Mouse (Mus musculus) T-cell, adult 66 days (primary cell): ENCODE measurements around the gene Ctsl. TPM values are rescaled to one million over a fixed set of nuclear protein-coding genes. Genes with fewer than 3 reads are reported as not detected.

Source experiments
- total RNA-seq, 2 experiments: library from RNA; stranded (reverse); gene quantifications; 3 replicates in 1 of 2; 4 replicates in 1 of 2; pipeline ENCODE4 v1.2.4; 2023

Gene Ctsl
- 10 to 100 TPM; 30.1 to 33.5 TPM for total RNA-seq

DNA sequence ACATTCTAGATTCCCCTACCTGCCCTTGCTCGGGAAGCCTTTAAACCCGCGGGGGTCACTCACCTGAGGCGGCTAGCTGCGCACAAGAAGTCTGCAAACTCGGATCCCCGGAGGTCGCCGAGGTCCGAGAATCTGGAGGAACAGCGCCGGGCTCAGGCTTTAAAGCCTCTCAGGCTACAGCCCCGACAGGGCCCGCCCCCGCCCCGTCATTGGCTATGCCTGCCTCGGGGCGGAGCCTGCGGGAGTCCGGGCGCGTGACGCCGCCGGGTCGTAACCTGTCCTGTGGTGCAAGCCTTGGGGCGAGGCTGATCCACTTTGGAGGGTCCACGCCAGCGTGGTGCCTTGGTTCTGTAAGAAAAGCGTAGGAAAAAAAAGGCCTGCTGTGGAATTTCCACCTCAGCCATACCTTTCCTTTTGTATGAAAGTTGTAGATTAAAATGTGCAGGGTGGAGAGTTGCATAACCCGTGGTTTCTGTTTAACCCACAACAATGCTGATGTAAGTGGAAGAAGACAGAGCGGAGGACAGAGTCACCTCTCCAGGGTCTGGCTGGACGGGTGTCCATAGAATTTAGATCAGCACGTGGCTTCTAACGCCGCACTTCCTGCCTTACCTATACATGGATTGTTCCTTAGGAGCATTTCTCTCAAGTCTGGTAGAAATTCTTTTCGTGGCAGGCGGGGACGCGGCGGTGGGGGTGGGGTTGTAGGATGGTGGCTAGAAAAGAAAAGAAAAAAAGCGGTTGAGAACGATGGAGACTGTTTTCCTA is at the start of gene Ctsl:
Gene Ctsl (minus strand): TSS at position 718 of the 768 bp plus-strand sequence.

DNA sequence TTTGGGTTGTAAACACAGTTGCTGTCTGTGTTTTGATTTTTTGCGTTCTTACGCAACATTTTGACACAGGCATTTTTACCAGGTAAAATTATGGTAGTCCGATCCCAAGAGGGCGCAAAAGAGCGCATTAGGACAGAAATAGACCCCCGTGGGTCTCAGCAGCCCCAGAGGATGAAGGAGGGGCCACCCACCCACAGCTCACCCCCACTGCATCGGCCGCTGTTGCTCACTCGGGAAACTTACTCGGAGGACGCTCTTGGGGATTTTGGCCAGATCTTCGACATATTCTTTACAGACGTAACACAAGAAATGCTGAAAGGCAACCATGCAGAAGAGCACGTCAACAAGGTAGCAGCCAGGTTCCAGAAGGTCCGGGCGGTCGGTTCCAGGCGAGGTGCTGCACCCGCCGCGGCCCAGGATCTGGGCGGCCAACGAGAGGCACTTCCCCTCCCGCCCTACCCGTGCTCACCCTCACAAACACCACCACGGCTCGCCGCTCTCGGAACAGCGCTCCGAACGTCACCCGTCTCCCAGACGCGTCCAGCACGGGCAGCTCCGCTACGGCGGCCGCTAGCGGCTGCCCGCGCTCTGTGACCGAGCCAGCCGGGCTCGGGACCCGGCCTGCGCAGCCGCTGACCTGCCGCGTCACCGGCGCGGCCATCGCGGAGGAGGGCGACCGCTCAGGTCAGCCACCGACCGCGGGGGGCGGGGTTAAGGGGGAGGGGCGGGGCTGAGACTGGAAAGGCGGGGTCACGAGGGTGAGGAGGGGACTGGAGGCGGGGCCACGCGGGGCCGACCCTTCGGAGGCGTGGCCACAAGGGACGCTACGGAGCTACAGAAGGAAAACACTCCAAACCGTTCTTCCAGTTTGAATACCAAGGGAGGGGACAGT is 58.4 kb downstream of the Ctsl start, which contains the start of gene Aaed1:
Gene Aaed1 (minus strand): TSS at position 687 of the 892 bp plus-strand sequence.

Other genes starting within 250 kb of the Ctsl start
- 10 to 100 TPM; 17.7 to 17.9 TPM for gene Slc35d2, start 241.5 kb downstream of the Ctsl start, total RNA-seq
- 10 to 100 TPM in 1 of 2 experiments, 1 to 10 TPM in 1; 9.7 to 13.3 TPM for gene Zfp367, start 217.7 kb downstream of the Ctsl start, total RNA-seq
- gene Habp4, start 209.1 kb downstream of the Ctsl start, total RNA-seq: 10 to 100 TPM; 18.6 to 21.8 TPM
- 10 to 100 TPM; 28.0 to 35.5 TPM for gene Cdc14b, start 95.6 kb downstream of the Ctsl start, total RNA-seq
- 10 to 100 TPM; 61.7 to 63.1 TPM for gene Aaed1, start 58.2 kb downstream of the Ctsl start, total RNA-seq
- 1 to 10 TPM; 4.1 to 5.7 TPM for gene Cdk20, start 61.4 kb upstream of the Ctsl start, total RNA-seq
- gene Fam240b, start 126.9 kb upstream of the Ctsl start, total RNA-seq: not detected